Mouse (Mus musculus): Measurements from ENCODE around the gene Unc45a. TPM values are rescaled to one million over a fixed set of nuclear protein-coding genes. Genes with fewer than 3 reads are reported as not detected.

Gene Unc45a
- total RNA-seq, 4 experiments from 2014 or later, result 73.1 to 85.4 (median 80.7) TPM

GRCm38 (mm10) chr7:80324043-80324815 is 16.6 kb downstream of the Unc45a start, which contains the start of gene Rccd1:
Gene Rccd1 (minus strand): TSS chr7:80324454.
- peak; percentile 91 for DNase-seq

GRCm38 (mm10) chr7:80323336-80323735 is 17.5 kb downstream of the Unc45a start:
- DNase-seq, result no peak

- DNase-seq, result no peak
Observed at GRCm38 (mm10) chr7:80319846-80320496, 20.8 kb downstream of the Unc45a start.

- no peak for DNase-seq
Observed at GRCm38 (mm10) chr7:80318670-80319069, 22.1 kb downstream of the Unc45a start.

GRCm38 (mm10) chr7:80317439-80318115 is 23.2 kb downstream of the Unc45a start:
- no peak for DNase-seq

- no peak for DNase-seq
Observed at GRCm38 (mm10) chr7:80315733-80316132, 25.1 kb downstream of the Unc45a start.

- DNase-seq, result no peak
Observed at GRCm38 (mm10) chr7:80310771-80311170, 30.0 kb downstream of the Unc45a start.

- no peak for DNase-seq
Observed at GRCm38 (mm10) chr7:80307766-80308165, 33.0 kb downstream of the Unc45a start.

- no peak for DNase-seq
Observed at GRCm38 (mm10) chr7:80301522-80301921, 39.3 kb downstream of the Unc45a start.

GRCm38 (mm10) chr7:80299568-80299967 is 41.2 kb downstream of the Unc45a start:
- DNase-seq, result no peak

- DNase-seq, result no peak
Observed at GRCm38 (mm10) chr7:80298754-80299153, 42.1 kb downstream of the Unc45a start.

GRCm38 (mm10) chr7:80297041-80297440 is 43.8 kb downstream of the Unc45a start:
- no peak for DNase-seq

- DNase-seq, result no peak
Observed at GRCm38 (mm10) chr7:80296462-80296861, 44.3 kb downstream of the Unc45a start.

GRCm38 (mm10) chr7:80294764-80295648 is 45.8 kb downstream of the Unc45a start:
- no peak for DNase-seq

GRCm38 (mm10) chr7:80294062-80294763 is 46.6 kb downstream of the Unc45a start, which contains the start of gene Prc1:
Gene Prc1 (plus strand): TSS chr7:80294450.
- peak; percentile 99 for DNase-seq

- no peak for DNase-seq
Observed at GRCm38 (mm10) chr7:80287736-80288135, 53.1 kb downstream of the Unc45a start.

GRCm38 (mm10) chr7:80285725-80286124 is 55.1 kb downstream of the Unc45a start:
- DNase-seq, result no peak

- no peak for DNase-seq
Observed at GRCm38 (mm10) chr7:80284391-80284790, 56.4 kb downstream of the Unc45a start.

- no peak for DNase-seq
Observed at GRCm38 (mm10) chr7:80283226-80283918, 57.4 kb downstream of the Unc45a start.

GRCm38 (mm10) chr7:80281646-80282045 is 59.2 kb downstream of the Unc45a start:
- DNase-seq, result peak; percentile 25

GRCm38 (mm10) chr7:80280998-80281397 is 59.8 kb downstream of the Unc45a start:
- no peak for DNase-seq
